Mouse (Mus musculus) hindbrain, embryonic 10.5 days (tissue): ENCODE measurements at regions not wholly inside any gene's neighbourhood (a gene's known extent, or its start where the extent isn't known, plus 50 kb on each side); places are given as distances from the start of the nearest gene placed in this dataset.
"Not testable (repeated sequence)": the region's sequence is repeated elsewhere in the genome, so short reads cannot be mapped to it uniquely, and the experiment has no call there.

Experiments used
- DNase-seq: peaks from one replicate; pipeline ENCODE4 v3.0.0-alpha.2; 2017; ENCODE audit warnings: low spot score
- H3K27ac ChIP-seq: fragments of 300-500 bp; sonication (generic); 2 replicates; pipeline ENCODE4 v1.5.1; 2016; ENCODE audit warnings: mild to moderate bottlenecking, moderate library complexity
- H3K27me3 ChIP-seq: fragments of 300-500 bp; sonication (generic); 2 replicates; pipeline ENCODE4 v1.6.1; 2016; ENCODE audit warnings: mild to moderate bottlenecking; ENCODE audit not compliant: poor library complexity, insufficient read depth, severe bottlenecking
- H3K36me3 ChIP-seq: fragments of 300-500 bp; sonication (generic); 2 replicates; pipeline ENCODE4 v1.6.1; 2016; ENCODE audit warnings: mild to moderate bottlenecking, moderate library complexity
- H3K4me1 ChIP-seq: fragments of 300-500 bp; sonication (generic); replicated peaks from 2 replicates; pipeline ENCODE4 v1.6.1; 2016; ENCODE audit warnings: mild to moderate bottlenecking
- H3K4me3 ChIP-seq: fragments of 300-500 bp; sonication (generic); 2 replicates; pipeline ENCODE4 v1.5.1; 2016; ENCODE audit warnings: mild to moderate bottlenecking, moderate library complexity
- H3K9me3 ChIP-seq: fragments of 300-500 bp; sonication (generic); 2 replicates; pipeline ENCODE4 v1.6.1; 2016; ENCODE audit warnings: mild to moderate bottlenecking, moderate library complexity
- WGBS: fragments of 180-500 bp; shearing (Covaris S2); methylation state at CpG from one replicate; pipeline ENCODE4 v1.1.7; 2016; 5-methylcytosine and 5-hydroxymethylcytosine counted together

- Histone ChIP-seq H3K36me3 (no peaks in the 10 kb centered on the region), H3K9me3 (no peaks in the 10 kb centered on the region), H3K27ac (no peak overlapping the region), H3K4me3 (no peak overlapping the region), H3K4me1 (no peaks in the 10 kb centered on the region), H3K27me3 (no peaks in the 10 kb centered on the region)
- WGBS: 87% methylated on average over 4 of the region's 4 CpGs
- no peak for DNase-seq
Measured at GRCm38 (mm10) chr3:151997111-151997510, 159.7 kb upstream of the Ptgfr start.

GRCm38 (mm10) chr3:151988221-151988620 is 150.8 kb upstream of the Ptgfr start:
- no peak overlapping the region for H3K27ac ChIP-seq
- no peaks in the 10 kb centered on the region for H3K4me1 ChIP-seq
- no peak for DNase-seq
- no peaks in the 10 kb centered on the region for H3K27me3 ChIP-seq
- H3K9me3 ChIP-seq: no peaks in the 10 kb centered on the region
- WGBS: 83% methylated on average over 1 of the region's 1 CpGs
- no peaks in the 10 kb centered on the region for H3K36me3 ChIP-seq
- no peak overlapping the region for H3K4me3 ChIP-seq

GRCm38 (mm10) chr3:151978136-151978535 is 140.7 kb upstream of the Ptgfr start:
- Histone ChIP-seq H3K27ac (no peak overlapping the region), H3K4me1 (no peaks in the 10 kb centered on the region), H3K4me3 (no peak overlapping the region), H3K36me3 (no peaks in the 10 kb centered on the region), H3K9me3 (no peaks in the 10 kb centered on the region), H3K27me3 (no peaks in the 10 kb centered on the region)
- 68% methylated on average over 1 of the region's 1 CpGs for WGBS
- DNase-seq: no peak

GRCm38 (mm10) chr3:151977651-151978050 is 140.2 kb upstream of the Ptgfr start:
- DNase-seq: no peak

GRCm38 (mm10) chr3:151949865-151950264 is 112.4 kb upstream of the Ptgfr start:
- Histone ChIP-seq H3K4me1 (no peaks in the 10 kb centered on the region), H3K9me3 (no peaks in the 10 kb centered on the region), H3K27me3 (no peaks in the 10 kb centered on the region), H3K4me3 (no peak overlapping the region), H3K36me3 (no peaks in the 10 kb centered on the region), H3K27ac (no peak overlapping the region)
- no peak for DNase-seq
- 88% methylated on average over 3 of the region's 3 CpGs for WGBS

More at GRCm38 (mm10) chr3:151977651-151978050, 140.2 kb upstream of the Ptgfr start:
- WGBS: 89% methylated on average over 4 of the region's 4 CpGs
- H3K27ac ChIP-seq: no peak overlapping the region
- no peaks in the 10 kb centered on the region for H3K36me3 ChIP-seq
- no peaks in the 10 kb centered on the region for H3K4me1 ChIP-seq
- H3K4me3 ChIP-seq: no peak overlapping the region
- no peaks in the 10 kb centered on the region for H3K27me3 ChIP-seq
- H3K9me3 ChIP-seq: no peaks in the 10 kb centered on the region

GRCm38 (mm10) chr3:151948015-151948645 is 110.7 kb upstream of the Ptgfr start:
- no peak for DNase-seq
- Histone ChIP-seq H3K27me3 (no peaks in the 10 kb centered on the region), H3K36me3 (no peaks in the 10 kb centered on the region), H3K9me3 (no peaks in the 10 kb centered on the region), H3K4me3 (no peak overlapping the region), H3K4me1 (no peaks in the 10 kb centered on the region), H3K27ac (no peak overlapping the region)
- WGBS: 91% methylated on average over 5 of the region's 5 CpGs

- no peaks in the 10 kb centered on the region for H3K36me3 ChIP-seq
- H3K4me1 ChIP-seq: no peaks in the 10 kb centered on the region
- WGBS: 86% methylated on average over 3 of the region's 3 CpGs
- no peaks in the 10 kb centered on the region for H3K9me3 ChIP-seq
- H3K27me3 ChIP-seq: no peaks in the 10 kb centered on the region
- H3K27ac ChIP-seq: no peak overlapping the region
- H3K4me3 ChIP-seq: no peak overlapping the region
- no peak for DNase-seq
Measured at GRCm38 (mm10) chr3:151945916-151946315, 108.5 kb upstream of the Ptgfr start.

- no peak overlapping the region for H3K27ac ChIP-seq
- 72% methylated on average over 3 of the region's 3 CpGs for WGBS
- no peak for DNase-seq
- no peak overlapping the region for H3K4me3 ChIP-seq
- H3K9me3 ChIP-seq: no peaks in the 10 kb centered on the region
- H3K36me3 ChIP-seq: no peaks in the 10 kb centered on the region
- H3K27me3 ChIP-seq: no peaks in the 10 kb centered on the region
- no peaks in the 10 kb centered on the region for H3K4me1 ChIP-seq
Measured at GRCm38 (mm10) chr3:151943542-151943941, 106.1 kb upstream of the Ptgfr start.

- Histone ChIP-seq H3K27ac (no peak overlapping the region), H3K36me3 (no peaks in the 10 kb centered on the region), H3K4me1 (no peaks in the 10 kb centered on the region), H3K27me3 (no peaks in the 10 kb centered on the region), H3K4me3 (no peak overlapping the region), H3K9me3 (no peaks in the 10 kb centered on the region)
- WGBS: 78% methylated on average over 2 of the region's 2 CpGs
- no peak for DNase-seq
Measured at GRCm38 (mm10) chr3:151938472-151939029, 101.1 kb upstream of the Ptgfr start.

GRCm38 (mm10) chr3:151931656-151932055 is 94.2 kb upstream of the Ptgfr start:
- Histone ChIP-seq H3K9me3 (no peaks in the 10 kb centered on the region), H3K36me3 (no peaks in the 10 kb centered on the region), H3K4me1 (no peaks in the 10 kb centered on the region), H3K4me3 (no peak overlapping the region), H3K27me3 (no peaks in the 10 kb centered on the region), H3K27ac (no peak overlapping the region)
- DNase-seq: no peak

- H3K4me3 ChIP-seq: no peak overlapping the region
- no peaks in the 10 kb centered on the region for H3K9me3 ChIP-seq
- 86% methylated on average over 3 of the region's 3 CpGs for WGBS
- DNase-seq: no peak
- H3K27me3 ChIP-seq: no peaks in the 10 kb centered on the region
- H3K4me1 ChIP-seq: no peaks in the 10 kb centered on the region
- no peaks in the 10 kb centered on the region for H3K36me3 ChIP-seq
- no peak overlapping the region for H3K27ac ChIP-seq
Measured at GRCm38 (mm10) chr3:151931096-151931495, 93.7 kb upstream of the Ptgfr start.

- no peaks in the 10 kb centered on the region for H3K9me3 ChIP-seq
- H3K4me3 ChIP-seq: no peak overlapping the region
- H3K27me3 ChIP-seq: no peaks in the 10 kb centered on the region
- no peak for DNase-seq
- no peaks in the 10 kb centered on the region for H3K4me1 ChIP-seq
- whole genome bisulfite sequencing: 65% methylated on average over 13 of the region's 13 CpGs
- H3K36me3 ChIP-seq: no peaks in the 10 kb centered on the region
- H3K27ac ChIP-seq: no peak overlapping the region
Measured at GRCm38 (mm10) chr3:151914010-151914513, 76.6 kb upstream of the Ptgfr start.

- H3K27ac ChIP-seq, H3K9me3 ChIP-seq, H3K4me3 ChIP-seq, DNase-seq, H3K27me3 ChIP-seq, H3K36me3 ChIP-seq, H3K4me1 ChIP-seq: not testable (repeated sequence)
- WGBS: 84% methylated on average over 11 of the region's 11 CpGs
Measured at GRCm38 (mm10) chr3:151912292-151912691, 74.9 kb upstream of the Ptgfr start.

- Histone ChIP-seq H3K4me3 (no peak overlapping the region), H3K27ac (no peak overlapping the region), H3K36me3 (no peaks in the 10 kb centered on the region), H3K27me3 (no peaks in the 10 kb centered on the region), H3K4me1 (no peaks in the 10 kb centered on the region), H3K9me3 (no peaks in the 10 kb centered on the region)
- DNase-seq: no peak
- WGBS: 94% methylated on average over 2 of the region's 2 CpGs
Measured at GRCm38 (mm10) chr3:151910851-151911250, 73.4 kb upstream of the Ptgfr start.
